Mouse (Mus musculus): ENCODE measurements around the gene Gga3. TPM values are rescaled to one million over a fixed set of nuclear protein-coding genes. Genes with fewer than 3 reads are reported as not detected.

Gene Gga3
- polyA plus RNA-seq (2012): 109 and 133 TPM in 2 replicates

DNA sequence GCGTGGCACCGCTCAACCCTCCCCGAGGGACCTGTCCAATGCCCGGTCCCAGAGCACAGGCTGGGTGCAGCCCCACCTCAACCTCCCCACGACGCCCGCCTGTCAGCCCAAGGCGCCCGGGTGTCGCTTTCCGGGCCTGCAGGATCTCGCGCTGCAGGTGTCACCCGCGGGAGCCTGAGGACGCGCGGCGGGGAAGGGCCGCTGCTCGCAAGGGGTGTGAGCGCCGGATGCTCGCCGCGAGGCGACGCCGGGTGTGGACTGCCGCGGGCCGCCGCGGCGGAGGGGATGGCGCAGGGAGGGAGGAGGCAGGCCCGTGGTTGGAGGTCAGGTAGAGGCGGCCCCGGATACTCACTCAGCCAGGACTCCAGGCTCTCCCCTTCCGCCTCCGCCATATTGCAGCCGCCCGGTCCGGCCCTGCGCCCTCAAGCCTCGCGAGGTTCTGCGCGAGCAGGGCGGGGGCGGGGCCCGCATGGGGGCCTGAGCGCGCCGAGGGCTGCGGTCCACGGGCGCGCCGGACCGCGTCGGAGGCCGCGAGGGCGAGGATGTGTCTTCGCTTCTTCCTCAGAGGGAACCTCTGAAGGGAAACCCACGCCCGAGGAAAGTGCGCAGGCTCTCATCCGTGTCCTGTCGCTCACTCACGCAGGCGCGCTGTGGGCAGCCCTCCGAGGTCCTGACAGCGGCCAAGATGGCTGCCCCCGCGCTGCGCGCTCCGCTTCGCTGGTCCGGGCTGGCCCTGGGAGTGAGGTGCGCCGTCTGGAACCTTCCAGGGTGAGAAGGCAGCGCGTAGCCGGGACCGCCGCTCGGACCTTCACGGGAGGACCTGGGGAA, at the start of gene Gga3, which contains the start of gene Mrps7:
TSS of gene Gga3 (minus strand) at position 576 of the 828 bp plus-strand sequence.
TSS of gene Mrps7 (plus strand) at position 450 of the 828 bp plus-strand sequence.

DNA sequence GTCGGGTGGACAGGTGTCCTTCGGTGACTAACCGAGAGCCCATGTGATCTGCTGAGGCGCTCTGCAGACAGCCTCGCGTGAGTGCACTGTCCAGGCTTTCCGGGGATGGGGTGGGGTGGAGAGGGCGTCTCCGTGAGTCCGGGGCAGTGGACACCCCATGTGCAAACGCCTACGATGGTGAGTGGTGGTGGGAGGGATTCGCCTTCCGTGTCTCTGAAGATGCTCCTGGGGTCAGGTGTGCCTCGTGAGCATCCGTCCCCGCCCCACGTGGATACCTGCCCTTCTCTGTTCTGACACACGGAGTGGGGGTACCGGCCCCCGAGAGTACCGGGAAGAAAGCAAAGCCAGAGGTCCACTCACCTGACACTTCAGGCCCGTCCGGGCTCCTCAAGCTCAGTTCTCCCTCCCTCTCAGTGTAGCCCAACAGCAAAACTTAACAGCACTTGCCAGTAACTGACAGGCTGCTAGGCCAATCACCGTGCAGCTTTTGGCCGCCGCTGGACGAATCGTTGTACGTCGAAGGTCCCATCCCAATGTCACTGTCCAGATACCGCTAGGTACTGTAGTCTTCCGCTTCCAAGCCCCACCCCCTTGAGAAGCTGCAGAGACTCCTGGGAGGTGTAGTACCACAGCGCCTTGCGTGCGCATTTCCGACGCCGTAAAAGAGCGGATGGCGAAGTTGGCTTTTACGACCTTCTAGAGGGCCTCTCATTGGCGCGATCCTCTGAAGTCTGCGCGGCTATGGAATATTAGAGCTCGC, 24.0 kb upstream of the Gga3 start, which contains the start of gene Slc25a19:
TSS of gene Slc25a19 (minus strand) at position 591 of the 760 bp plus-strand sequence.

DNA sequence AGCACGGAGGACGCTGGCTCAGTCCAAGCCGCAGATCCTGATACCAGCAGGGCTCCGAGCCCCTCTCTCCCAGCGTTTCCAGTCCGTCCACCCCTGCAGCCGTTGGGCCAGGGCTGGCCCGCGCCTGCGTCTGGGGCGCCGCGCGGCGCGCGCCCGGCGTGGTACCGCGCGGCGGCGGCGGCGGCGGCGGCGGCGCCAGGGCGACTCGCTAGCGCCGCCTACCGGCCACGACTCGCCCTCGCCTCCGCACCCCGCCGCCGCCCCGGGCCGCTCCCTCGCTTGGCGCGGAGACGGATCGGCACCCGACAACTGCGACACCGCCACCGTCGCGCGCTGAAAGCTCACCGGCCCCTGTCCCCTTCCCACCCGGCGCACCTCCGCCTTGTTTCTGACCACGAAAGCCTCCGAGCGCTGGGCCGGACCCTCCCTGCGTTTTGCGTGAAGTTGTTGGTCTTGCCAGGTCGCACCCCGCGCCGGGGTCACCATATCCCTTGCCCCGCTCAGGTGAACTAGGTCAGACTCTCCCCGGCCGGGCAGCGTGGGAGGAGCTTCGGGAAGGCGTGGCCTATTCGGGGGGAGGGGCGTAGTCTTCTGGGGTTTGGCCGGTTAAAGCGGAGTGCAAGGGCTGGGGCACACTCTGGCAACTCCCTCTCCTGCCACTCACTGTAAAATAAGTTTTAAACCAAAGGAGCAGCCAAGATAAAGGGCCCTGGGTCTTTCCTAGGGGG, 8.7 kb upstream of the Gga3 start, which contains the start of gene Mif4gd:
TSS of gene Mif4gd (minus strand) at position 560 of the 728 bp plus-strand sequence.

DNA sequence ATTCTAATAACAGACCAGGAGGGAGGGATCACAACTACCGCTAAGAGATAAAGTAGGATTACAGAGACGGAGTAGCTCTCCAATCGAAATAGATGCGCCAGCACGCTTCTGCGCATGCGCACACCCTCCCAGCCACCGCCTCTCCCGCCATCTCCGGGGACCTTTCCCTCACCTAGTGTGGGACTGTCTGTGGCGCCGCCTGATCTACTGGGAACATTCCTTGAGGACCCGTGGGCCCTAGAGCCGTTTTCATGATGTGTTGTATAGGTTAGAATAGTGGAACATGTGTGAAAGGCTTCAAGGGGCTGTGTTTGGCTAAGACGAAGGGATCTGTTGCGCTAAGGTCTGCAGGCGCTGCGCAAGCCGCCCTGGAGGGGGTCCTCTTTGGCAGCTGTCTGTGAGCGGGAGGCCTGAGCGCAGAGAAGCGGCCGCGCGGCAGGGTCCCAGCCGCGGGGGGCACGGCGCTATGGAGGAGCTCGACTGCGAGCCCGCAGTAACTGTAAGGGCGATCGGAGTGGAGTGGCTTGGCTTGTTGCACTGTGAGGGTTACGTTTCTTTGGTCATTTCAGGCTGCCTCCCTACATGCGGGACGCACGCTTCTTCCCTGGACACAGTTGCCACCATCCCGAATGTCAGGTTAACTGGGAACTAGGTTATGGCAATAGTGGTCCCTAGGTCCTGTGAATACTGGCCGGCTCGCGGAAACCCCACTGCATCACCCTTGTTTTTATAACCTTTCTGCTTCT, 39.6 kb downstream of the Gga3 start, which contains the start of gene Nup85:
TSS of gene Nup85 (plus strand) at position 371 of the 746 bp plus-strand sequence.

DNA sequence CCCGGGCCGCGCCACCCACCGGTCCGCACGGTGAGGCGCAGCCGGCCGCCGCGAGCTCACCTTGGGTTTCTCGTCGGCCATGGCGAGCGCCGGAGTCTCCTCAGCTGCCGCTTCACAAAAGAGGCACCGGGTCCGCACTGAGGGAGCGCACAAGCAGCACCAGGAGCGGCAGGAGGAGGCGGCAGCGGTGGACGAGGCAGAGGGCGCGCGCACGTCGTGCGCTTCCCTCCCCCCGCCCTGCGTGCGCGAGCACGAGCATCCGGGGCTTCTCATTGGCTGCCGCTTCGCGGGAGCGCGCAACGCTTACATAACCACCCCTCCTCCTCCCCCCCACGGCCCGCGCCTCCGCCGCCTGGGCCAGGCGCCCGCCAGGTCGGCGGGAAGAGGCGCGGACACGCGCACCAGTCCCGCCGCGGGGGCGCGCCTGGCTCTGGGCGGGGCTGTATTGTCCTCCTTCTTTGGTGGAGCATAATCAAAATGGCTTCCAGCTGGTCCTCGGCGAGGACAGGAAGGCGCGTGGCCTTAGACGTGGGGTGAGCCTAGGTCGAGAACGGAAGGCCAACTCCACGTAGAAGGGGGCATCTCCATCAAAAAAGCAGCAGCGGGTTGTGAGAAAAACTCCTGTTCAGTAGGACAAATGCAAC, 67.7 kb downstream of the Gga3 start, which contains the start of gene Sumo2:
TSS of gene Sumo2 (minus strand) at position 239 of the 644 bp plus-strand sequence.

Other genes starting within 250 kb of the Gga3 start
- 0.90 and 0.91 TPM in 2 replicates for gene Hid1, start 236.3 kb downstream of the Gga3 start, polyA plus RNA-seq (2012)
- gene Cdr2l, start 222.1 kb downstream of the Gga3 start, polyA plus RNA-seq (2012): 0.11 and 0.26 TPM in 2 replicates
- gene Mrpl58, start 200.3 kb downstream of the Gga3 start, polyA plus RNA-seq (2012): 50.0 and 65.5 TPM in 2 replicates
- 101 and 128 TPM in 2 replicates for gene Atp5h, start 184.1 kb downstream of the Gga3 start, polyA plus RNA-seq (2012)
- gene Kctd2, start 183.9 kb downstream of the Gga3 start, polyA plus RNA-seq (2012): 19.7 and 25.1 TPM in 2 replicates
- not detected in 2 replicates for gene Trim80, start 163.5 kb downstream of the Gga3 start, polyA plus RNA-seq (2012)
- gene Slc16a5, start 141.6 kb downstream of the Gga3 start, polyA plus RNA-seq (2012): not detected in 2 replicates
- gene Armc7, start 128.4 kb downstream of the Gga3 start, polyA plus RNA-seq (2012): 54.4 and 66.0 TPM in 2 replicates
- gene Nt5c, start 112.2 kb downstream of the Gga3 start, polyA plus RNA-seq (2012): 94.7 and 110 TPM in 2 replicates
- 199 and 212 TPM in 2 replicates for gene Jpt1, start 89.7 kb downstream of the Gga3 start, polyA plus RNA-seq (2012)
- gene Sumo2, start 67.8 kb downstream of the Gga3 start, polyA plus RNA-seq (2012): 320 and 361 TPM in 2 replicates
- gene Nup85, start 39.6 kb downstream of the Gga3 start, polyA plus RNA-seq (2012): 41.2 and 45.2 TPM in 2 replicates
- gene Mrps7, start 126 bp downstream of the Gga3 start, polyA plus RNA-seq (2012): 59.0 and 61.7 TPM in 2 replicates
- gene Mif4gd, start 8.9 kb upstream of the Gga3 start, polyA plus RNA-seq (2012): 22.9 and 27.4 TPM in 2 replicates
- 28.6 and 28.8 TPM in 2 replicates for gene Slc25a19, start 24.2 kb upstream of the Gga3 start, polyA plus RNA-seq (2012)
- gene Grb2, start 104.5 kb upstream of the Gga3 start, polyA plus RNA-seq (2012): 87.8 and 104 TPM in 2 replicates
- gene Tmem94, start 161.4 kb upstream of the Gga3 start, polyA plus RNA-seq (2012): 69.4 and 70.7 TPM in 2 replicates
- gene Caskin2, start 209.6 kb upstream of the Gga3 start, polyA plus RNA-seq (2012): 20.0 and 25.9 TPM in 2 replicates
- 86.5 and 92.0 TPM in 2 replicates for gene Tsen54, start 210.7 kb upstream of the Gga3 start, polyA plus RNA-seq (2012)
- 12.8 and 20.8 TPM in 2 replicates for gene Llgl2, start 220.0 kb upstream of the Gga3 start, polyA plus RNA-seq (2012)